Comparison of ENCODE assay signal across 9 mouse cellular contexts in the genomic region with DNA sequence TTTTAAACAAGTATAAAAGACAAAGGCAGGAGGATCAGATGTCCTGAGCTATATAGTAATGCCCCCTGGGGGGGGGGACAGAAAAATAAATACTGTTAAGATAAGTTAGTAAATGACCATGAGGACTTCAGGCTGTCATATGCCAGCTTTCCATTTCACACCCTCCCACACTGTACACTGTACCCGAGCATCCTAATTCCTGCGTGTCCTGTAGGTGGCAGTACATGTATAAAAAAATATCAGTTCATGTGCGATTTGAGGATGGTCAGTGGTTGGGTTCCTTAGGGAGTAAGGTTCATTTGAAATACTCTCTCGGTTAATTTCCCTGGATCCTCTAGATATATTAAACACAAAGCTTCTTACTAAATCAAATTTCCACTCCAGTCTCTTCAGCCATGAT. TPM values are rescaled to one million over a fixed set of nuclear protein-coding genes. Genes with fewer than 3 reads are reported as not detected.
DNase-seq lines count a peak whose midpoint lies in the region; ATAC-seq lines count a peak whose summit lies in the region.
"Had no signal": no experiment of that assay in that cellular context is flagged by ENCODE, and none has a peak within 500 bp of the region (broad histone marks: within the 10 kb centered on the region; RNA-seq: fewer than 3 reads in every experiment).

No protein-coding gene starts in this region.

- no peak for ATAC-seq in limb, embryonic 11.5 days (ENCODE audit: insufficient number of reproducible peaks, low FRiP score, low TSS enrichment, low read depth)
- ATAC-seq in hindbrain, embryonic 14.5 days (ENCODE audit: low FRiP score), result peak; percentile 65; the same call in 1 of the 2 replicates
- peak; percentile 64 for ATAC-seq in midbrain, embryonic 14.5 days (ENCODE audit: low FRiP score, low TSS enrichment)

- WGBS in limb, embryonic 11.5 days, result 72% methylated on average over 4 of the region's 4 CpGs
- WGBS in limb, embryonic 10.5 days, result 74% methylated on average over 4 of the region's 4 CpGs
- 52% methylated on average over 4 of the region's 4 CpGs for WGBS in hindbrain, embryonic 14.5 days
- WGBS in midbrain, embryonic 14.5 days, result 55% methylated on average over 4 of the region's 4 CpGs

- H3K27me3 ChIP-seq in limb, embryonic 11.5 days (ENCODE audit: control insufficient read depth, insufficient read depth, low read length), result no peaks in the 10 kb centered on the region
- H3K27me3 ChIP-seq in limb, embryonic 10.5 days (ENCODE audit: low read depth, poor library complexity, severe bottlenecking), result no peaks in the 10 kb centered on the region
- no peaks in the 10 kb centered on the region for H3K27me3 ChIP-seq in hindbrain, embryonic 14.5 days (ENCODE audit: control insufficient read depth, insufficient read depth, low read length)
- no peaks in the 10 kb centered on the region for H3K27me3 ChIP-seq in midbrain, embryonic 14.5 days (ENCODE audit: control insufficient read depth, insufficient read depth, low read length)

- no peaks in the 10 kb centered on the region for H3K4me1 ChIP-seq in limb, embryonic 11.5 days (ENCODE audit: control insufficient read depth, insufficient read depth, low read length)
- peaks cover 2% of the 10 kb centered on the region; the same call in 1 of the 2 replicates for H3K4me1 ChIP-seq in limb, embryonic 10.5 days
- no peaks in the 10 kb centered on the region for H3K4me1 ChIP-seq in hindbrain, embryonic 14.5 days (replicated peaks; ENCODE audit: control insufficient read depth, insufficient read depth, low read length)
- H3K4me1 ChIP-seq in midbrain, embryonic 14.5 days (ENCODE audit: control insufficient read depth, insufficient read depth, low read length), result no peaks in the 10 kb centered on the region
- H3K4me1 ChIP-seq: liver, embryonic 13.5 days had no signal

- no peaks in the 10 kb centered on the region for H3K36me3 ChIP-seq in limb, embryonic 11.5 days (ENCODE audit: control insufficient read depth, insufficient read depth, low read length)
- H3K36me3 ChIP-seq in limb, embryonic 10.5 days, result no peaks in the 10 kb centered on the region
- no peaks in the 10 kb centered on the region for H3K36me3 ChIP-seq in hindbrain, embryonic 14.5 days (replicated peaks; ENCODE audit: control insufficient read depth, insufficient read depth)
- no peaks in the 10 kb centered on the region for H3K36me3 ChIP-seq in midbrain, embryonic 14.5 days (ENCODE audit: control insufficient read depth, insufficient read depth, low read length)
- H3K36me3 ChIP-seq: liver, embryonic 13.5 days had no signal

- H3K4me2 ChIP-seq in limb, embryonic 11.5 days (ENCODE audit: low read depth, severe bottlenecking), result no peak overlapping the region
- no peak overlapping the region for H3K4me2 ChIP-seq in hindbrain, embryonic 14.5 days (replicated peaks)
- no peak overlapping the region for H3K4me2 ChIP-seq in midbrain, embryonic 14.5 days (ENCODE audit: low read length)
- H3K4me2 ChIP-seq: liver, embryonic 13.5 days had no signal

- DNase-seq in limb, embryonic 11.5 days (ENCODE audit: low spot score), result peak; percentile 26
- DNase-seq in limb, embryonic 10.5 days (ENCODE audit: low spot score), result no peak
- DNase-seq in adrenal gland, adult 2 months, result peak; percentile 16
- DNase-seq in embryo, embryonic 11.5 days (ENCODE audit: low read depth, low spot score), result peak; percentile 17
- peak; percentile 52 for DNase-seq in hindbrain, embryonic 14.5 days (ENCODE audit: low spot score)
- peak; percentile 29 for DNase-seq in layer of hippocampus, adult 9-11 months
- peak; percentile 72 for DNase-seq in midbrain, embryonic 14.5 days
- DNase-seq in ovary, postnatal 36 days (ENCODE audit: low spot score), result no peak
- DNase-seq: liver, embryonic 13.5 days had no signal

- no peaks in the 10 kb centered on the region for H3K9me3 ChIP-seq in limb, embryonic 11.5 days (ENCODE audit: control insufficient read depth, low read length)
- H3K9me3 ChIP-seq in limb, embryonic 10.5 days (replicated peaks), result no peaks in the 10 kb centered on the region
- no peaks in the 10 kb centered on the region for H3K9me3 ChIP-seq in hindbrain, embryonic 14.5 days (ENCODE audit: control insufficient read depth, low read length)
- H3K9me3 ChIP-seq in midbrain, embryonic 14.5 days (ENCODE audit: control insufficient read depth, low read length), result no peaks in the 10 kb centered on the region
- H3K9me3 ChIP-seq: liver, embryonic 13.5 days had no signal

- no peak overlapping the region for H3K9ac ChIP-seq in limb, embryonic 11.5 days (ENCODE audit: low read length)
- H3K9ac ChIP-seq in hindbrain, embryonic 14.5 days, result no peak overlapping the region
- H3K9ac ChIP-seq in midbrain, embryonic 14.5 days (replicated peaks; ENCODE audit: low read length), result no peak overlapping the region
- H3K9ac ChIP-seq: liver, embryonic 13.5 days had no signal

- H3K27ac ChIP-seq in limb, embryonic 11.5 days (replicated peaks; ENCODE audit: low read depth, low read length), result no peak overlapping the region
- no peak overlapping the region for H3K27ac ChIP-seq in limb, embryonic 10.5 days
- no peak overlapping the region for H3K27ac ChIP-seq in hindbrain, embryonic 14.5 days
- no peak overlapping the region for H3K27ac ChIP-seq in midbrain, embryonic 14.5 days (replicated peaks; ENCODE audit: low read depth, low read length)
- H3K27ac ChIP-seq: liver, embryonic 13.5 days had no signal

- H3K4me3 ChIP-seq in limb, embryonic 11.5 days (ENCODE audit: low read depth, low read length), result no peak overlapping the region
- H3K4me3 ChIP-seq in limb, embryonic 10.5 days, result no peak overlapping the region
- H3K4me3 ChIP-seq in hindbrain, embryonic 14.5 days (replicated peaks; ENCODE audit: low read length), result no peak overlapping the region
- no peak overlapping the region for H3K4me3 ChIP-seq in midbrain, embryonic 14.5 days (replicated peaks; ENCODE audit: low read depth, low read length)
- H3K4me3 ChIP-seq: liver, embryonic 13.5 days had no signal

RNA-seq across cellular contexts. Expression of a gene that starts 29.1 kb away (rescaled TPM):
- 478 and 499 TPM in 2 replicates for polyA plus RNA-seq in limb, embryonic 11.5 days (2014; fragmentation: Nextera tagmentation; extraction: Ambion mirVana)
- polyA plus RNA-seq in limb, embryonic 10.5 days (2016; fragmentation: Nextera tagmentation; extraction: Ambion mirVana), result 499 and 560 TPM in 2 replicates
- total RNA-seq in adrenal gland, adult 2 months (2021), result 100 to 1,000 TPM; 208 to 242 TPM
- 12.5 and 14.8 TPM in 2 replicates for polyA plus RNA-seq in adrenal gland, adult 2 months (2012; rRNA removed)
- polyA plus RNA-seq in hindbrain, embryonic 14.5 days (2014; fragmentation: Nextera tagmentation; extraction: Ambion mirVana), result 403 and 442 TPM in 2 replicates
- 448 and 461 TPM in 2 replicates for polyA plus RNA-seq in midbrain, embryonic 14.5 days (2014; fragmentation: Nextera tagmentation; extraction: Ambion mirVana)

RNA-seq across cellular contexts. Expression of a gene that starts 52.1 kb away (rescaled TPM):
- 28.2 and 30.0 TPM in 2 replicates for polyA plus RNA-seq in limb, embryonic 11.5 days (2014; fragmentation: Nextera tagmentation; extraction: Ambion mirVana)
- polyA plus RNA-seq in limb, embryonic 10.5 days (2016; fragmentation: Nextera tagmentation; extraction: Ambion mirVana), result 19.6 and 23.3 TPM in 2 replicates
- 10 to 100 TPM; 11.3 to 12.9 TPM for total RNA-seq in adrenal gland, adult 2 months (2021)
- polyA plus RNA-seq in adrenal gland, adult 2 months (2012; rRNA removed), result 0.39 and 0.40 TPM in 2 replicates
- 23.4 and 24.2 TPM in 2 replicates for polyA plus RNA-seq in hindbrain, embryonic 14.5 days (2014; fragmentation: Nextera tagmentation; extraction: Ambion mirVana)
- polyA plus RNA-seq in midbrain, embryonic 14.5 days (2014; fragmentation: Nextera tagmentation; extraction: Ambion mirVana), result 20.4 and 25.7 TPM in 2 replicates

RNA-seq across cellular contexts. Expression of a gene that starts 55.5 kb away (rescaled TPM):
- polyA plus RNA-seq in limb, embryonic 11.5 days (2014; fragmentation: Nextera tagmentation; extraction: Ambion mirVana), result 17.1 and 20.4 TPM in 2 replicates
- 20.9 and 22.2 TPM in 2 replicates for polyA plus RNA-seq in limb, embryonic 10.5 days (2016; fragmentation: Nextera tagmentation; extraction: Ambion mirVana)
- total RNA-seq in adrenal gland, adult 2 months (2021), result 10 to 100 TPM; 18.0 to 20.7 TPM
- polyA plus RNA-seq in adrenal gland, adult 2 months (2012; rRNA removed), result 3.1 and 4.5 TPM in 2 replicates
- polyA plus RNA-seq in hindbrain, embryonic 14.5 days (2014; fragmentation: Nextera tagmentation; extraction: Ambion mirVana), result 7.9 and 10.7 TPM in 2 replicates
- polyA plus RNA-seq in midbrain, embryonic 14.5 days (2014; fragmentation: Nextera tagmentation; extraction: Ambion mirVana), result 9.5 and 10.5 TPM in 2 replicates

Comparison
In these comparisons a context has a peak if more than half of its experiments do, and no peak if none do; other contexts are left out.
1. DNase-seq: peak in limb, embryonic 11.5 days (single experiment), adrenal gland, adult 2 months (single experiment), embryo, embryonic 11.5 days (single experiment), hindbrain, embryonic 14.5 days (single experiment), layer of hippocampus, adult 9-11 months (single experiment) and midbrain, embryonic 14.5 days (single experiment); none in limb, embryonic 10.5 days (single experiment) and ovary, postnatal 36 days (single experiment).
2. RNA of a gene that starts 29.1 kb away (polyA plus RNA-seq): 478 to 499 TPM in limb, embryonic 11.5 days, 499 to 560 TPM in limb, embryonic 10.5 days, 448 to 461 TPM in midbrain, embryonic 14.5 days and 403 to 442 TPM in hindbrain, embryonic 14.5 days; 12.5 to 14.8 TPM in adrenal gland, adult 2 months; every median in the first group is over 10 times any median in the second.
3. RNA of a gene that starts 52.1 kb away (polyA plus RNA-seq): 28.2 to 30.0 TPM in limb, embryonic 11.5 days, 20.4 to 25.7 TPM in midbrain, embryonic 14.5 days, 23.4 to 24.2 TPM in hindbrain, embryonic 14.5 days and 19.6 to 23.3 TPM in limb, embryonic 10.5 days; 0.39 to 0.40 TPM in adrenal gland, adult 2 months; every median in the first group is over 10 times any median in the second.